Mouse (Mus musculus) lung, adult 18-20 months (tissue): ENCODE measurements around the gene Rnf216.

Experiments
- DNase-seq, 2 experiments: peaks; one replicate each; pipeline ENCODE4 v3.0.0; 2022; ENCODE audit warnings: mixed read lengths in 2 of 2

Gene Rnf216

DNA sequence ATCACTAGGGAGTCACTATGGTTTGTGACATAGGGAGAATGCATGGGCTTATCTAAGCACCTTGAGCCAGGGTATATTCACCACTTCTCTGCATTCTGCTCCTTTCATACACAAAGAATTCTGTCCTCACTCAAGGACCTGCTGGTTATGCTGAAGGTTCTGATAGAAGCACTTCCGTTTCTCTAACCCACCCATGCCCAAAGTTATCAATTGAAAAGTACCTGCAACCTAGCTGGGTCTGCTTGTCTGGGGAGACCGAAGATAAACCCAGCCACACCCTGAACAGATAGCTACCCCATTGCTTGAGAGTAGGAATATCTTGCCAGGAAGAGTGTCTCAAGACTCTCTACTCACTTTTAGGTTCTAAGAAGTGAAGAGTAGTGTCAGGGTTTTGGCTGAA lies 60.1 kb downstream of the Rnf216 start:
- no peak for DNase-seq

DNA sequence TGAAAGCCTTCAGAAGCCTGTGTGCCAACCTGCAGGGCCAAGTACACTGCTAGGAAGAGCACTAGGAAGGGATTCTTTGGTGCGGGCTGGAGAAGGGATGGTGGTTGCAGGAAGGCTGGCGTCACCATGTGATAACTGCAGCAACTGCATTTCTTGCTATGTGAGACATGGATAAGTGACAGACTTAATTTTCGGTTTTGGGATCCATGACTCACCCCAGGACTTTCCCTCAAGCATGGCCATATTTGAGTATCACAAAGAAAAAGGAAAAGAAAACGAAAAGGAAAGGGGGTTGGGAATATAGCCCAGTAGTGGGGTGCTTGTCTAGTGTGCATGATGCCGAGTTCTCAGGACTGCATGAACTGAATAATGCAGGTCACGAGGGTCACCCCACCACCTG lies 60.9 kb downstream of the Rnf216 start:
- no peak for DNase-seq

DNA sequence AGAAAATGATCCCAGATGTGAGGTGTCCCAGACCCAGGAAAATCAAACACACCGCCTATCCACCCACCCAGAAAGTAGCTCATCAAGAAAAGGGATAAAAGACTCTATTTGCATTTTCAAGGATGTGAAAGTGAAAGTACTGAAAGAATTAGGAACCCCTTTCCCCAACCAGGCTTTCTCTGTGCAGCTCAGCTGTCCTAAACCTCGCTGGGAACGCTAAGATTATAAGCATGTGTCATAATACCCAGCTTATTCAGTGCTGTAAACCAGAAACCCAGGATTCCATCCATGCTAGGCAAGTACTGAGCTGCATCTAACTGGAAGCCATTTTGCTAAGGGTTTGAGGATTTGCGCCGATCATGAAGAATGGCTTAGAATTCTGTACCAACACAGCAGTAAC lies 62.5 kb downstream of the Rnf216 start:
- no peak for DNase-seq

DNA sequence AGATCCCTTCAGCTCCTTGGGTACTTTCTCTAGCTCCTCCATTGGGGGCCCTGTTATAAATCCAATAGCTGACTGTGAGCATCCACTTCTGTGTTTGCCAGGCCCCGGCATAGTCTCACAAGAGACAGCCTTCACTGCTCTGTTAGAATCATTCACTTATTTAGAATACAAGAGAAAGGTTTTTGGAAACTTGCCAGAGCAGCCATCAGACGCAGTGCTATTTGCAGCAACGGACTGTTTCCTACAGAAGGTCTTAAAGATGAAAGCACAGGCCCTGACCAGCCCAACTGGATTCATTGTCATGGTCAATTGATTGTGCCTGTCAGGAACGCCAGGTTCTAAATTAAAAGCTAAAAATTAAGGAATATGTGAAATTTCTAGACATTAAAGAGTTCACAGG lies 63.0 kb downstream of the Rnf216 start:
- no peak for DNase-seq

DNA sequence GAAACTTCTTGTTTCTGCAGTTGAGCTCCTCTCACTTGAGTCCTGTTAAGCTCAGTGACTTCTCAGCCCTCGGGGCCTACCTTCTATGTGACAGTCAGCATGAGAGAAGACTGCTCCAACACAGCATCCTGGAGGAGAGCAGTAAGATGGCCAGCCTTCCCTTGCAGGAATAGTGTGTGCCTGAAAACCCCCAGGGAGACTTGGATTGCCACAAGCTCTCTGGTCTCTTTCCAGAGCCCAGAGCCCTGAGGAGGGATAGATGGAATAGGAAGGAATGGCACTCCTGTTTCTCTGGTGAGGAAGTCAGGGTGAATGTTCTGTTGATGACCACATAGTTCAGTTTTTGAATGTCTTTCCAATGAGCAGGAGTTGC lies 63.8 kb downstream of the Rnf216 start:
- DNase-seq: no peak

DNA sequence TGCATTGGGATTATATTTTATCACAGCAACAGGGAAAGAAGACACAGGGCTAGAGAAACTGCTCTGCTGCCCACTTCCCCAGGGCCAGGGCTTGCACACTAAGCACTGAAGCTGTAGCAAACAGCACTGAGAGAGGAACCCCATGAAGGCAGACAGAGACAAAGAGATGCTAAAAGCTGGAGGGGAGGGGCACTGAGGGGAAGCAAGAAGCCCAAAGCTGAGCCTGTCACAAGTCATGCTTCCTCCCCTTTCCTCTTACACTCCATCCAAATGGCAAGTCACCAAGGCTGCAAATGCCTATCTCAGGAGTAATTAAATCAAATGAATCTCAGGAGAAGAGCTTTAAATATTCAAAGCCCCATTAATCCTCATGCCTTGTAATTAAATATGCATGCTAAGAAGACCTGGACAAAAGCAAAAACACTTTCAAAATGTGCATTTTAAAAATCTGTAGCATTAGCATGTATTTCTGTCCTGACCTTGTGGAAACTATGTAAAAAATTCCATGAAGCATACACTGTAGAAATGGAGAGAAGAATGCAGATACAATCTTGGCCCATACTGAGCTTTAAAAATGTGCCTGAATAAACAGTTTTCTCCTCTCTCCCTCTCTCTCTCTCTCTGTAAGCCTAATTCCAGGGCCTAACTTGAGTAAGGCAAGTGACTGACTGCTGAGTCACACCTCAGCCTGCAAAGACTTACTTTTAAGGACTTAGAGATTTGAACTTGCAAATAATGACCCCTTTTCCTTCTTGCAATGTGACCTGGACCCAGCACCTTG lies 64.4 kb downstream of the Rnf216 start:
- no peak for DNase-seq

DNA sequence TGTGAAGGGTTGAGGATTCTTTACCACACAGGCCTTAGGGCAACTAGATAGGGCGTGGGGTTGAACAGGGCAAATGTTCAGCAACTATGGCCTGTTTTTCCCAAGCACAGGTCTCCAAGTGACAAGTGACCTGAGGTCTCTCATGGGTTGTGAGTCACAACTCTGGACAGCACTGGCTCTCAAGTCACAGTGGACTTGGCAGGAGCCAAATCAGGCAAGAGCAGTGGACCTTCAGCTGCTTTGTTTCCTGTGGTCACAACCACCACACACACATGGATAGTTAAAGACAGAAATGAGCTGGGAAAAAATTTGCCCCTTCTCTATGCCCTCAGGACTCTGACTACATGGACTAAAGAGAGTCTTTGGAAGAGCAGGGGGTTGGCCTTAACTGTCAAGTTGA lies 65.2 kb downstream of the Rnf216 start:
- no peak for DNase-seq

DNA sequence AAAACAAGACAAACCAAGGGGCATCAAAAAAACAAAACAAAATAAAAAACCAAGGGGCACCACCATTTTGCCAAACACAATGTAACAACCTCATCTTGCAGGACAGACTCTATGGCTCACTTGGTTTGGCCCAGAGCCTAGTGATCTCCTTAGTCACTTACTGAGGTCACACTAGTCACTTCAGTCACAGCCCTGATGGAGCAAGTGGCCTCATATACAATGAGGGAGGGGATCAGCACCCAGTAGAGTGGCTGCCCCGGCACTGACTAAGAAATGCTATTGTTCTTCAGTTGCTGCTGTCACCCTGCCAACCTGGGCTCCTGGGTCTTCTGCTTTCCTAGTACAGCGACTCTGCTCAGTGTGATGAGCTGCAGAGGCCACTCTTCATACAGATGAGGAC lies 68.9 kb downstream of the Rnf216 start:
- no peak for DNase-seq

DNA sequence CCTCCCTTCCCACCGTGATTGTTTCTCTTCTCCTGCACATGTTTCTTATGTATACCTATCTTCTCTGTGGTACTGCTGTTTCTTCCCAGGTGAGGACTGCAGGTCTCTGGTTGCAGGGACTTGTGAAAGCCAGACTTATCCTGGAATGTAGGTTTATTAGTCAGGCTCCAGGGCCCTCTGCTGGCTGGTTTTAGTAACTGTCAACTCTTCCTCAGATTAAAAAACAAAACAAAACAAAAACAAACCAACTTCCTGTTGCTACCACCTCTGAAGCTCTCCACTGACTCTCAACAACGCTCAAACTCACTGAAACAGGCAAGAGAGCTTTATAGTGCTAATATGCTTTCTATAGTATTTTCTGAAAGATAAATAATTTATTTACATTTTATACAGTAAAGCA lies 69.5 kb downstream of the Rnf216 start:
- no peak for DNase-seq

DNA sequence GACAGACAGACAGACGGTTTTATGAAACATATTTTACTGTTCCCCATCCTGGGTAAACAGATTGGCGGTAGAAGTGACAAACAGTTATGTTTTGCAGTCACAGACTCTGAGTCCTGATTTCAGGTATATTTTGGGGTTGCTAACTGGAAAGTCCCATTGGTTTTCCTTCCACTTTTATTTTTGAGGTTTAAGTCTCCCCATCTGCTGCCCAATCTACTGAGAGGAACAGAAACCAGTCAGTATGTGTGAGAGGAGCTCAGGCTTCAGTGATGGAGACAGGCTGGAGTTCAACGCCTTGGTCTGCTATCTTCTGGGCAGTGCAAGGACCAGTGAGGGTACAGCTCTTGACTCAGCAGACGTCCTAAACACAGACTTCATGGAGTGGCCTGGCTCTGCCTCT lies 74.0 kb downstream of the Rnf216 start:
- DNase-seq: no peak

DNA sequence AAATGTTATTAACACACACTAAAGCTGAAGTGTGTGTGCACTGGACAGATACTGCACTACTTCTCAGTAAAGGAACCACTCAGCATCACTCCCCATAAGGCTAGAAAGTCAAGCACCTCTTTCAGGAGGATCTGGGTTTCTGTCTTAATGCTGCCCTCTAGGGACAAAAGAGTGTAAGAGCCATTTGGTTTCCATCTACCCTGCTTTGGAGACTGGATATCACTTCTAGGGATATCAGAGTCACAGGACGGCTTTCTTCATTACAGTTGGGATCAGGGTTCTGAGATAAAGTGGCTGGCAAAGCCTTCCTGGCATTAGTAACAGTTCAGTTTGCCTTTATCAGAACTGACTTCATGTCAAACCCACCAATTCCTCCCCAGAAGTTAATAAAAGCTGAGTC lies 75.6 kb downstream of the Rnf216 start:
- peak in 1 of 2 experiments; percentile 46 for DNase-seq

DNA sequence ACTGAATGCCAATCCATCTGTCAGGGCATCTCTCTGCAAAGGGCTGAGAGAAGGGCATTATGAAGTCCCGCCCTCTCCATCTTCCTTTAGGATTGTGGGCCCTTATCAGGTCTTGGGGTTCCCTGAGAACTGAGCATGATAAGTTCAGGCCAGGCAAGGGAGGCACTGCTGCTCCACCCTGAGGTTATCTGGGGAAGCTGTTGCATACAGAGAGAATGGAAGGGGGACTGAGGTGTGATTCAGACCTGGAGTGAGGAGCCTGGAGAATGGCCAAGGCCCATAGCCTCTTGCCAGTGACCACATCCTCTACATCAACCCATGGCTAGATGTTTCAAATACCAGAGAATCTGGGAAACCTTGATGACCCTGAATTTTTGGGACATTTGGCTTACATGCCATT lies 76.7 kb downstream of the Rnf216 start:
- no peak for DNase-seq

DNA sequence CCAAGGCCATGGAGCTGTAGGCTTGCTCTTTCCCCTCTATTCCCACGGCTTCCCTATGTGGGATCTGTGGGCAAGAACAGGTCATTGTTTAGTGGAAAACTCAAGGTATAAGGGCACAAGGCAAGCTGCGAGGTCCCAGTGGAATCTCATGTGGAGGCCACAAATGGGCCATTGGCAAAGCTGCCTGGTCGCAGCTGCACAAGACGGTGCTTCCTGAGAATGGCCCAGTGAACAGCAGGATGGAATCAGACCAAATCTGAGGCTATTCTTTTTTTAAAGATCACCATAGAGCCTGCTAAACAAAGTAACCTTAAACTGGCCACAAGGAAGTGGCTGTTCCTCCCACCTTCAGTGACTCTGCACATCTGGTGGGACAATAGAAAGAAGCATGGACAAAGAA lies 77.5 kb downstream of the Rnf216 start:
- no peak for DNase-seq

DNA sequence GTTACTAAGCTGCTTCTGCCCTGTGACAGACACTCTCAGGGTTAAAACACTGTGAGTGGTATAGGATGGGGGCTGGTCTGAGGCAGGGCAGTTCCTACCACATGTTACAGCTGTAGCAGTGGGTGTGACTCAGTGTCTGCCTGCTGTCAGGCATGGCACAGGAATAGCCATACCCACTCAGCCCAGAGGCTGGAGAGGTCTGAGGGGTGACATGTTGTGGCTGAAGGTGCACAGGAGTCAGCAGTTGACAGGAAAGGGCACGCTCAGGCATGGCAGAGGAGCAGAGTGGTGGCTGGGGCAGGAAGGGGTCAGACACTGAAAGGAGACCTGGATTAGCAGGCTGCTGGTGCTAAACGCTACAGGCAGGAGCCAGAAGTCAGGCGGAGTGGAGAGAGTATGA lies 78.7 kb downstream of the Rnf216 start:
- DNase-seq: no peak

DNA sequence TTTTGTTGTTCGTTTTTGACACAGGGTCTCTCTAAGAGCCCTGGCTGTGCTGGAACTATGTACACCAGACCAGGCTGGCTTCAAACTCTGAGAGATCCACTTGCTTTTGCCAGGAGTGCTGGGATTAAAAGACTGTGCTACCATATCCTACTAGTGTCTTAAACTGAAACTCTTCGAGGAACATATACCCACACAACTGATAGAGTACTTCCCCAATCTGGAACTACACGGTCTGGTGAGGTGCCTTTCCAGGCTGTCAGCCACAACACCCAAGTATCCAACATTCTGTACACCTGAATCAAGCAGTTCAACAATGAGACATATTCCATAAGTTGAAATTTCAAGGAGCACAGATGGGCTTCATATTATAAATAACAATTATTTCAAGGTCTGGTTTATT lies 79.5 kb downstream of the Rnf216 start:
- no peak for DNase-seq

DNA sequence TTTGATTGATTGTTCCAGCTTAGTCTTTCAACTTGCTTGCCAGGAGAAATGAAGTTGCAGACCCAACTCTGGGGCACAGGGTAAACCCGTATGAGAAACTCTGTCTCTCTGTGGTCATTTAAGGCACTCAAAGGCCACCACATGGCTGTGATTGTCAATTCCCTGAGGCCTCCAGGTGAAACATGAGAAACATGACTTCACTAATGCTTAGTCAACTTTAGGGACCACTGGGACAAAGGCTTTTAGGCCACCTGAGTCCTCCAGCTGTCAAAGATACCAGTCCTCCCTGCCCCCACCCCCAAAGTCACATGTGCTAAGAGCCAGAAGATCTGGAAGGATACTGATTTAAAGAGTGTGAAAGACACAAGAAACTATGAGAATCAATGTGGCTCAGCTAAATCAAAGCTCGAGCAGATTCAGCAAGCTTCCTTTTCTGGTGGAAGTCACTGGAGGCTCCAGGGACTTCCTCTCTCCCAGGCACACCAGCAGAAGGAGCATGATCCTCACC lies 80.1 kb downstream of the Rnf216 start:
- no peak for DNase-seq

DNA sequence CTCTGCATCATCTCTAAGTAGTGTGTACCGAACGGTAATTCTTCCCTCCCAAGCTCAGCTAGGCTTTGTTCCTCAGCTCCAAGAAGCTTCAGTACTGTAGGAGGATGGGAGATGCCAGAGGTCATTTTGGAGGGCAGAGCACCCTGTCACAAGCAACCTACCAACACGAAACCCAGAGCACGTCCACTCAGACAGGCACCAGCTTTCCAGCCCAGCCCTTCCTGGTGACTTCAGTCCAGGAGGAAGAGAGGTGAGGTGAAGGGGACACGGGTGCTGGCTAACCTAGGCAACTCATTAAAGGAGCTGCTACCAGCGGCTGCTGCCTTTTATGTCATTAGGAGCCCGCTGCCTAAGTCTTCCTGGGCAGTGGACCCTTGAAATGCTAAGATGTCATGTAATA lies 81.1 kb downstream of the Rnf216 start:
- DNase-seq: no peak

DNA sequence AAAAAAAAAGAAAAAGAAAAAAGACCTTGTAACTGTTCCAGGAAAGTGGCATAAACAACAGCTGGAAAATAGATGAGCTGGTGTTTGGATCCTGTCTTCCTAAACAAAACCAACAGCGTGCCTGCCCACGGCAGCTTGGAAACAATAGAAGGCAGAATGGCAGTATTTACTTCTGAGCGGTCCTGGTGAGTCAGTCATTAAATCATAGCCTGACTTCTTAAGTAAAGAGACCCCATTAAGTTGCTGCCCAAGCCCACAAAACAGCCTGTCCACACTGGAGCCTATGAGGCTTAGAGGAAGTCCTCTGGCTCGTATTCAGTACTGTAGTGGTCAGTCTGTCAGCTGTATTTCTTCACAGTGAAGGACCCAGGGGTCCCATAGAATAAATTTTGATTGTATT lies 81.6 kb downstream of the Rnf216 start:
- DNase-seq: no peak

DNA sequence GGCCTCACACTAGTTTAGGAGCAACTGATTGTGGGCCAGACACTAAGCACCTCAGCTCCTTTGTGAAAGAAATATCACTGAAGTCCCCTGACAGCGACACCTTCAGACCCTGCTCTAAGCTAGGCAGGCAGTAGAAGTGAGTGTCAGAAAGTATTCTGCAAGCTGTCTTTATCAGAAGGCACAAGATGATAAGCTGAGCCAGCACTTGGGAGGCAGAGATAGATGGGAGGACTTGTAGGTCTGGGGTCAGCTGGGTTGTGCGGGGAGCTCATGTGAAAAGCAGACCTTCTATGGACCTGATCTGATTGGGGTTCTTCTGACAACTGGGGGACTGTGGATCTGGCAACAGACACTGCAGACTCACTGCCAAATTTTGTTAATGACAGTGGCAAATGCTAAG lies 88.9 kb downstream of the Rnf216 start:
- no peak for DNase-seq

DNA sequence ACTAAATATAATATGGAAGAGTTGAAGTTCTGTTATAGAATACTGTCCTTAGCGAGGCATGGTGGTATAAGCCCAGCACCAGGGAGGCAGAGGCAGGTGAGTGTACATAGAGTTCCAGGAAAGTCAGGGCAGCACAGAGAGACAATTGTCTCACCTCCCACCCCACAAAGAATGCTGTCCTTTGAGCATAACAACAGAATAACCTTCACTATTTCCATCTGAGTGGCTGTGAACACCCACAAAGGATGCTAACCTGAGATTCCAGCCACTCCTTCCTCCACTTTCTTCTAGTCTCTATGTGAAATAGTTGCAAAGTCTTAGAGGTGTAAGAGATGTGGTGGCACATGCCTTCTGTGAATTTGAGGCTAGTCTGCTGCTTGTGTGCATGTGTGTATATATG lies 89.8 kb downstream of the Rnf216 start:
- no peak for DNase-seq

DNA sequence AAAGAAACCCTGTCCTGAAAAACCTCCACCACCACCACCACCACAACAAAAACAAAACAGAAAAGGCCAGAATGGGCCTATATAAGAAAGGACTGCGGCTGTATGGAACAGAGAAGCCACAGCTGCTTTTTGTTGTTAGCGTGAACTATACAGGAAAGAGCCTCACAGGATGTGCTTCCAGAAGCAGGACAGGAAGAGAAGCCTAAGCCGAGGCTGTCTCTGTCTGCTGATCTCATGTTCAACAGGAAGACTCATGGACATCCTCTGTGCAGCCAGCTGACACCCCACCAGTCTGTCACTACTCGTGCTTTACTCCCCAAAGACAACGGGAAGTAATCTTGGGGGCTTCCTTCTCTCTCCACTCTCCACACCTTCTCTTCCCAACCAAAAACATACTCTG lies 95.4 kb downstream of the Rnf216 start:
- DNase-seq: peak; percentile 10 to 26

DNA sequence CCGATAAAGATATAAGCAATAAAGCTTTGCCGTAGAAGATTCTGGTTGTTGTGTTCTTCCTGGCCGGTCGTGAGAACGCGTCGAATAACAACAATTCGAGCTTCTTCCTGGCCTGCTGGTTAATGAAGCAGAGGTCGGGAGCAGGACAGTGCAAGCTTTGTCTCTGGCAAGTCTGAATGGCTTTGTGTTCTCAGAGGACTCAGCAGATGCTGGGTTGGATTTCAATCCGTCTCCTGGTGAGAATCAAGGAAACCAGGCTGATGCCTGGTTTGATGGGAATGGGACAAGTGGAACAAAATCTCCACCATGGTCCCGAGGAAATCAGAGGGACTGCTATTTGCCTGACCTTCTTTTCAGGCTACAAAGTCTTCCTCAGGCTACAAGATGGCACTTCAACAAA lies 103.4 kb downstream of the Rnf216 start:
- no peak for DNase-seq

DNA sequence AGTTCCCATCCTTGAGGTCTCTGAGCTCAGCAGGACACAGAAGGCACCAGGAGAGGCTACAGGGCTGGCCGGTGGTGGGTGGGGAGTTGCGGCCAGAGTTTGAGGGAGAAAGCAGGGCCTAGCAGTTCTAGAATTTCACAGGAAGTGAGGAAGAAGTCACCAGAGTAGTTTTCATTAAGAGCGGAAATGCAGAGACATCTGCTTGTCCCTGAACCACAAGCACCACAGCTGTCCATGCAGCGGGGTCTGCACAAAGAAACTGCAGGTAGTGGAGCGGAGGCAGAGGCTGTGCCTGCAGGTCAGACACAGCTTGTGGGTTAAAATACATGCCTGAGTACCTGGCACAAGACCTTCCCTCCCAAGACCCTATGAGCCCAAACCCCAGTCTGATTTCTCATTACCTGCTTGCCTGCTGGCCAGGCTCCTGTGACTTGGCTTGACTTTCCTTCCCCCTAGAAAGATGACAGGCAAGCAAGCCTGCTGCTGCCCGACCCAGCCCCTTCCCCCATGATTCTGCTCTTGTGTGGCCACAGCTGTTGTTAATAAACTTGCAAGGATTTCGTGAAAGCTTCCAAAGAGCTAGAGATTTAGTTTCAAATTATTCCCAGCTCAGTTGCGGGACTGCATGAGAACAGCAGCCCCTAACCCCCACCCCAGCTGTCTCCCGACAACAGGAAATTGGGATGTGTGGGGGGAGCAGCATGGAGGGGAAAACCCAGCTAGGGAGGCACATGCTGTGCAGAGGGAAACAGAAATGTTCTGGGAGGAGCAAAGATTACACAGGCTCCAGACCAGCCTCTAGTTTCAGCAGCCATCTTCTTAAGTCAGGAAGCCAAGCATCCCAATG lies 111.9 kb downstream of the Rnf216 start:
- DNase-seq: no peak

DNA sequence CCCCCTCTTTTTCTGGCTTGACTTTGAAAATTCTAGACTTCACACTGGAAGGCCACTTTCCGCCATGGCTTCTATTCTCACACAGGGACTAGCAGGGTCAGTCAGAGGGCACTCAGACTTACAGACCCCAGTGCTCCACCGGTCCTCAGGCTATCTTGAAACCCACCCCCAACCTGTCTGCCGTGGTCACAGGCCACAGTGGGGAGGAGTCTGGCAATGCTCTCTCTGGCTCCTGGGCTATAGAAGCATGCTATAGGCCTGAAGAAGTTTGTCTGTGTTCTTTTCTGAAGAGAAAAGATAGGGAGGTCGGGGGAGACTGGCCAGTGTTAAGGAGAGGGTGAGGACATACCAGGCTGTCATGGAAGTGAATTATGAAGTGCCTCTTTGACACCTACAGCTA lies 112.7 kb downstream of the Rnf216 start:
- DNase-seq: no peak
